In genomic region chr5:99975776-99976175, GRCm38 (mm10) we compare ENCODE assay signal across 10 mouse cellular contexts. TPM values are rescaled to one million over a fixed set of nuclear protein-coding genes. Genes with fewer than 3 reads are reported as not detected.
DNase-seq lines count a peak whose midpoint lies in the region; ATAC-seq and TF ChIP-seq lines count a peak whose summit lies in the region.
"Had no signal": no experiment of that assay in that cellular context is flagged by ENCODE, and none has a peak within 500 bp of the region (broad histone marks: within the 10 kb centered on the region; RNA-seq: fewer than 3 reads in every experiment).

No protein-coding gene starts in this region.

- peak overlapping the region; percentile 82 for H3K4me2 ChIP-seq in embryonic facial prominence, embryonic 12.5 days (replicated peaks)
- H3K4me2 ChIP-seq in hindbrain, postnatal 0 days (ENCODE audit: low read depth, low read length): peak overlapping the region; percentile 78
- peak overlapping the region; percentile 94 for H3K4me2 ChIP-seq in midbrain, embryonic 16.5 days (ENCODE audit: low read length)

- no peaks in the 10 kb centered on the region for H3K9me3 ChIP-seq in embryonic facial prominence, embryonic 12.5 days
- no peaks in the 10 kb centered on the region for H3K9me3 ChIP-seq in hindbrain, postnatal 0 days (ENCODE audit: low read length)
- no peaks in the 10 kb centered on the region for H3K9me3 ChIP-seq in midbrain, embryonic 16.5 days (replicated peaks; ENCODE audit: control insufficient read depth, low read length, poor library complexity, severe bottlenecking)

- H3K4me3 ChIP-seq in kidney, adult 2 months (ENCODE audit: insufficient read depth, low read depth, low read length): no peak overlapping the region
- peak overlapping the region; percentile 29 for H3K4me3 ChIP-seq in embryonic facial prominence, embryonic 12.5 days
- H3K4me3 ChIP-seq in hindbrain, postnatal 0 days (ENCODE audit: low read length): peak overlapping the region; percentile 92
- peak overlapping the region; percentile 28; the same call in 1 of the 2 replicates for H3K4me3 ChIP-seq in midbrain, embryonic 16.5 days (ENCODE audit: low read depth, low read length)

- H3K36me3 ChIP-seq in kidney, adult 2 months (ENCODE audit: control insufficient read depth, insufficient read depth, low read length): no peaks in the 10 kb centered on the region
- peaks cover 11% of the 10 kb centered on the region; the same call in 1 of the 2 replicates for H3K36me3 ChIP-seq in embryonic facial prominence, embryonic 12.5 days
- no peaks in the 10 kb centered on the region for H3K36me3 ChIP-seq in hindbrain, postnatal 0 days (ENCODE audit: insufficient read depth, low read length)
- H3K36me3 ChIP-seq in midbrain, embryonic 16.5 days (ENCODE audit: control insufficient read depth, insufficient read depth, low read length): no peaks in the 10 kb centered on the region; the same call in 1 of the 2 replicates

- H3K27me3 ChIP-seq in kidney, adult 2 months (replicated peaks; ENCODE audit: control insufficient read depth, insufficient read depth, low read length): no peaks in the 10 kb centered on the region
- no peaks in the 10 kb centered on the region for H3K27me3 ChIP-seq in embryonic facial prominence, embryonic 12.5 days
- no peaks in the 10 kb centered on the region for H3K27me3 ChIP-seq in hindbrain, postnatal 0 days (ENCODE audit: insufficient read depth, low read length)
- H3K27me3 ChIP-seq in midbrain, embryonic 16.5 days (ENCODE audit: control insufficient read depth, insufficient read depth, low read depth, low read length): no peaks in the 10 kb centered on the region

- no peak for TF ChIP-seq POLR2A in kidney, adult 2 months (IDR thresholded peaks at IDR 0.05; ENCODE audit: low read depth, low read length)

- no peak for ATAC-seq in embryonic facial prominence, embryonic 12.5 days (ENCODE audit: insufficient number of reproducible peaks, insufficient read depth, low FRiP score, low TSS enrichment)
- ATAC-seq in hindbrain, postnatal 0 days: no peak
- ATAC-seq in midbrain, embryonic 16.5 days: no peak

- no peak for TF ChIP-seq CTCF in kidney, adult 2 months (conservative IDR thresholded peaks at IDR 0.05; ENCODE audit: insufficient read depth, insufficient read length, low read depth, low read length)
- no peak for TF ChIP-seq CTCF in hindbrain, postnatal 0 days (IDR thresholded peaks at IDR 0.05; ENCODE audit: low read depth)

- peak; percentile 13 for DNase-seq in kidney, adult 2 months
- no peak for DNase-seq in kidney, postnatal 14 days
- no peak for DNase-seq in hindbrain, postnatal 0 days (ENCODE audit: low spot score)
- DNase-seq in gastrocnemius, postnatal 14 days: no peak
- no peak for DNase-seq in right cerebral cortex, adult 2 months (ENCODE audit: low spot score in 2 of 2)
- no peak for DNase-seq in kidney, postnatal 25 days
- DNase-seq: cerebellum, postnatal 10 days; right cerebral cortex, postnatal 25 days had no signal

- no peak overlapping the region for H3K9ac ChIP-seq in embryonic facial prominence, embryonic 12.5 days
- no peak overlapping the region for H3K9ac ChIP-seq in hindbrain, postnatal 0 days (replicated peaks; ENCODE audit: low read length)
- H3K9ac ChIP-seq in midbrain, embryonic 16.5 days (ENCODE audit: low read depth, low read length): no peak overlapping the region

- WGBS in kidney, adult 2 months: 32% methylated on average over 1 of the region's 1 CpGs
- WGBS in embryonic facial prominence, embryonic 12.5 days: 82% methylated on average over 1 of the region's 1 CpGs
- 63% methylated on average over 1 of the region's 1 CpGs for WGBS in hindbrain, postnatal 0 days
- 69% methylated on average over 1 of the region's 1 CpGs for WGBS in midbrain, embryonic 16.5 days

- intact Hi-C loops in gastrocnemius, postnatal 14 days (cut with DNase I; ENCODE audit: low total_unique reads): no loop called here

- no peak overlapping the region for H3K27ac ChIP-seq in kidney, adult 2 months (ENCODE audit: insufficient read depth, low read depth, low read length)
- no peak overlapping the region for H3K27ac ChIP-seq in embryonic facial prominence, embryonic 12.5 days
- H3K27ac ChIP-seq in hindbrain, postnatal 0 days: no peak overlapping the region
- H3K27ac ChIP-seq in midbrain, embryonic 16.5 days (ENCODE audit: low read length): no peak overlapping the region

- H3K4me1 ChIP-seq in kidney, adult 2 months (ENCODE audit: control insufficient read depth, insufficient read depth, low read length): peaks cover 22% of the 10 kb centered on the region
- H3K4me1 ChIP-seq in embryonic facial prominence, embryonic 12.5 days: peaks cover 26% of the 10 kb centered on the region
- H3K4me1 ChIP-seq in hindbrain, postnatal 0 days (ENCODE audit: insufficient read depth, low read length): peaks cover 17% of the 10 kb centered on the region
- peaks cover 35% of the 10 kb centered on the region for H3K4me1 ChIP-seq in midbrain, embryonic 16.5 days (ENCODE audit: control insufficient read depth, insufficient read depth, low read length)

RNA-seq across cellular contexts. Expression of gene Hnrnpd, which starts 3.0 kb away (rescaled TPM):
- polyA plus RNA-seq in kidney, adult 2 months (2012; rRNA removed): 20.3 and 21.2 TPM in 2 replicates
- polyA plus RNA-seq in embryonic facial prominence, embryonic 12.5 days (2016; fragmentation: Nextera tagmentation; extraction: Ambion mirVana): 453 and 502 TPM in 2 replicates
- 28.6 and 30.2 TPM in 2 replicates for total RNA-seq in hindbrain, postnatal 0 days (2014; rRNA removed)
- 95.9 and 103 TPM in 2 replicates for polyA plus RNA-seq in hindbrain, postnatal 0 days (2015; fragmentation: Nextera tagmentation; extraction: Ambion mirVana)
- polyA plus RNA-seq in midbrain, embryonic 16.5 days (2015; fragmentation: Nextera tagmentation; extraction: Ambion mirVana): 96.2 and 121 TPM in 2 replicates
- 10 to 100 TPM; 74.9 to 93.6 TPM for total RNA-seq in gastrocnemius, postnatal 14 days (2021)

RNA-seq across cellular contexts. Expression of gene 4930524J08Rik, which starts 3.1 kb away (rescaled TPM):
- 1.8 and 4.1 TPM in 2 replicates for polyA plus RNA-seq in kidney, adult 2 months (2012; rRNA removed)
- 2.2 and 3.0 TPM in 2 replicates for polyA plus RNA-seq in embryonic facial prominence, embryonic 12.5 days (2016; fragmentation: Nextera tagmentation; extraction: Ambion mirVana)
- total RNA-seq in hindbrain, postnatal 0 days (2014; rRNA removed): 0.52 and 1.2 TPM in 2 replicates
- polyA plus RNA-seq in hindbrain, postnatal 0 days (2015; fragmentation: Nextera tagmentation; extraction: Ambion mirVana): 3.8 and 4.0 TPM in 2 replicates
- 2.2 and 2.5 TPM in 2 replicates for polyA plus RNA-seq in midbrain, embryonic 16.5 days (2015; fragmentation: Nextera tagmentation; extraction: Ambion mirVana)
- total RNA-seq in gastrocnemius, postnatal 14 days (2021): under 1 TPM; 0.55 to 0.64 TPM
